Mouse (Mus musculus) megakaryocyte, embryonic 14.5 days (primary cell): Measurements from ENCODE around the gene Tmem135.

Experiments
- FLI1 ChIP-seq: IDR thresholded peaks from 2 replicates; pipeline ENCODE4 v1.6.1; 2012; ENCODE audit warnings: low read length, inconsistent platforms, mixed read lengths
- GATA1 ChIP-seq: IDR thresholded peaks from 3 replicates; pipeline ENCODE4 v1.6.1; 2012; ENCODE audit warnings: mixed read lengths, low read length, inconsistent platforms, borderline replicate concordance

DNA sequence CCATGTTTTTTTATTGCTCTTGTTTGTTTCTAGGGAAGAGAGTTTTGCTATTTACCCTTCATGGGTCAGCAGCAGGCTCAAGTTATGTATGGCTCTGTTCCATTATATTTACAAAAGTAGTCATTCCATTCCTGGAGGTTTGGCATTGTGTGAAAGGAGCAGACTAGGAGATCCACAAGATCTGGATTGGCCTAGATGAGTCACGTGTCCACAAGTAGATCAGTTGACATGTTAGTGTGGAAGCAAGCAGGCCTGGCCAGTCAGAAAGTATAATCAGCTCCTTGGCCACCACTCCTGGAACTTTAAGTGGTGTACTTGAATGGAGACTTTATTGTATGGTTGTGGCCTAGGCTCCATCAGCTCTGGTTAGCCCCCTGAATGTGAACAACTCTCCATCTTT, 25.3 kb upstream of the Tmem135 start:
- TF ChIP-seq GATA1 (no peak), FLI1 (no peak)
